In the genomic region with DNA sequence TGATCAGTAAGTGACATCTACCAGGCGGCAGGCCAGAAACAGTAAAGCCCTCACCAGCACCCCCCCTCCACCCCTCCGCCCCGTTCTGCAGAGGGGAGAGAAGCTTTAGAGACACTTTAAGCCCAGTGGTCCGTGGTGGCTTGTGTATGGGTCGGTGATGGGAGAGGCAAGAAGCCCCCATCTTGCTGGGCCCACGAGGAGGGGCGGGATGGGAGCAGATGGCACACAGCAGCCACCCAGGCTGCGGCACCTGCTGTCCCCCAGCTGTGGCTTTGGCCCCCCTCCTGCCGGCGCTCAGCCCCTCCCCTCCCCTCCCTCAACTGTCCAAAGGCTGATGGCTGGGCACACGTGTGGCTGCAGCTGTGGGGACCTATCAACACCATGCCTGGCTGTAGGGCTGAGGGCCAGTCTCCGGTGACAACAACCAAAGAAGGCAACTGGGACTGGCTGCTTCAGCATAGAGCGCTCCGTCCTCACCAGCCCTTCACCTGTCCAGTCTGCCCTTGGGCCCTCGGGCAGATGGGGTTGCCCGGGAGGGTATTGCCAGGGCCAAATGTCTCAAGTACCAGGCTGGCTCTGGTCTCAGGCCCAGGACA, we compare ENCODE assay signal across 14 mouse cellular contexts. TPM values are rescaled to one million over a fixed set of nuclear protein-coding genes. Genes with fewer than 3 reads are reported as not detected.
A peak's percentile ranks its signal among the peaks of the same experiment; 100 is the strongest.
DNase-seq lines count a peak whose midpoint lies in the region; ATAC-seq and TF ChIP-seq lines count a peak whose summit lies in the region.
"Had no signal": no experiment of that assay in that cellular context is flagged by ENCODE, and none has a peak within 500 bp of the region (broad histone marks: within the 10 kb centered on the region; RNA-seq: fewer than 3 reads in every experiment).

No protein-coding gene starts in this region.

- no peak for DNase-seq in midbrain, embryonic 10.5 days (ENCODE audit: low spot score)
- no peak for DNase-seq in midbrain, embryonic 14.5 days
- peak; percentile 93 for DNase-seq in gastrocnemius, adult 2 months
- DNase-seq in yolk sac, embryonic 10.5 days (ENCODE audit: low spot score), result no peak
- no peak for DNase-seq in right cerebral cortex, postnatal 25 days
- DNase-seq: kidney, postnatal 25 days; liver, embryonic 13.5 days; right cerebral cortex, postnatal 14 days; thymus, adult 18-20 months had no signal

- no peak overlapping the region for H3K4me2 ChIP-seq in midbrain, embryonic 14.5 days (ENCODE audit: low read length)
- no peak overlapping the region for H3K4me2 ChIP-seq in hindbrain, embryonic 15.5 days
- H3K4me2 ChIP-seq in neural tube, embryonic 14.5 days (ENCODE audit: low read depth, low read length), result no peak overlapping the region
- no peak overlapping the region for H3K4me2 ChIP-seq in intestine, embryonic 15.5 days (replicated peaks)
- H3K4me2 ChIP-seq: embryonic facial prominence, embryonic 12.5 days; liver, embryonic 13.5 days had no signal

- no peak for ATAC-seq in midbrain, embryonic 14.5 days (ENCODE audit: low FRiP score, low TSS enrichment)
- ATAC-seq in hindbrain, embryonic 15.5 days (ENCODE audit: low FRiP score, low read depth), result peak; percentile 51; the same call in 1 of the 2 replicates
- peak; percentile 34; the same call in 1 of the 2 replicates for ATAC-seq in neural tube, embryonic 14.5 days (ENCODE audit: low read depth)
- no peak for ATAC-seq in intestine, embryonic 15.5 days

- WGBS in midbrain, embryonic 10.5 days, result 87% methylated on average over 16 of the region's 16 CpGs
- 56% methylated on average over 16 of the region's 16 CpGs for WGBS in midbrain, embryonic 14.5 days
- 54% methylated on average over 16 of the region's 16 CpGs for WGBS in hindbrain, embryonic 15.5 days
- WGBS in neural tube, embryonic 14.5 days, result 57% methylated on average over 16 of the region's 16 CpGs
- 78% methylated on average over 16 of the region's 16 CpGs for WGBS in intestine, embryonic 15.5 days

- TF ChIP-seq CTCF in gastrocnemius, adult 2 months (IDR thresholded peaks at IDR 0.05), result no peak

- H3K27me3 ChIP-seq in midbrain, embryonic 10.5 days (ENCODE audit: low read depth, poor library complexity, severe bottlenecking), result no peaks in the 10 kb centered on the region
- no peaks in the 10 kb centered on the region for H3K27me3 ChIP-seq in midbrain, embryonic 14.5 days (ENCODE audit: control insufficient read depth, insufficient read depth, low read length)
- no peaks in the 10 kb centered on the region for H3K27me3 ChIP-seq in hindbrain, embryonic 15.5 days
- H3K27me3 ChIP-seq in neural tube, embryonic 14.5 days (ENCODE audit: control insufficient read depth, insufficient read depth, low read length), result no peaks in the 10 kb centered on the region
- H3K27me3 ChIP-seq in intestine, embryonic 15.5 days (replicated peaks), result no peaks in the 10 kb centered on the region
- H3K27me3 ChIP-seq: embryonic facial prominence, embryonic 12.5 days; liver, embryonic 13.5 days had no signal

- H3K9ac ChIP-seq in midbrain, embryonic 14.5 days (replicated peaks; ENCODE audit: low read length), result no peak overlapping the region; the same call in 1 of the 2 replicates
- H3K9ac ChIP-seq in hindbrain, embryonic 15.5 days, result no peak overlapping the region; the same call in 1 of the 2 replicates
- H3K9ac ChIP-seq in neural tube, embryonic 14.5 days (replicated peaks; ENCODE audit: low read depth, low read length), result no peak overlapping the region
- no peak overlapping the region for H3K9ac ChIP-seq in intestine, embryonic 15.5 days
- H3K9ac ChIP-seq: embryonic facial prominence, embryonic 12.5 days; liver, embryonic 13.5 days had no signal

- no peak overlapping the region for H3K4me3 ChIP-seq in midbrain, embryonic 10.5 days
- H3K4me3 ChIP-seq in midbrain, embryonic 14.5 days (replicated peaks; ENCODE audit: low read depth, low read length), result no peak overlapping the region
- no peak overlapping the region for H3K4me3 ChIP-seq in gastrocnemius, adult 2 months
- H3K4me3 ChIP-seq in hindbrain, embryonic 15.5 days, result no peak overlapping the region
- no peak overlapping the region for H3K4me3 ChIP-seq in neural tube, embryonic 14.5 days (ENCODE audit: low read depth, low read length)
- no peak overlapping the region for H3K4me3 ChIP-seq in intestine, embryonic 15.5 days (replicated peaks)
- H3K4me3 ChIP-seq: embryonic facial prominence, embryonic 12.5 days; liver, embryonic 13.5 days had no signal

- intact Hi-C loops in gastrocnemius, adult 2 months (cut with DNase I), result loop anchor here (1.0 kb wide), 1 partner anchor 14 kb away; no protein-coding TSS in a partner anchor

- no peaks in the 10 kb centered on the region for H3K9me3 ChIP-seq in midbrain, embryonic 10.5 days (replicated peaks)
- no peaks in the 10 kb centered on the region for H3K9me3 ChIP-seq in midbrain, embryonic 14.5 days (ENCODE audit: control insufficient read depth, low read length)
- H3K9me3 ChIP-seq in hindbrain, embryonic 15.5 days, result no peaks in the 10 kb centered on the region
- no peaks in the 10 kb centered on the region for H3K9me3 ChIP-seq in neural tube, embryonic 14.5 days (ENCODE audit: control insufficient read depth, low read length)
- H3K9me3 ChIP-seq in intestine, embryonic 15.5 days, result no peaks in the 10 kb centered on the region
- H3K9me3 ChIP-seq: embryonic facial prominence, embryonic 12.5 days; liver, embryonic 13.5 days had no signal

- H3K27ac ChIP-seq in midbrain, embryonic 10.5 days (replicated peaks), result peak overlapping the region; percentile 28; the same call in 1 of the 2 replicates
- H3K27ac ChIP-seq in midbrain, embryonic 14.5 days (replicated peaks; ENCODE audit: low read depth, low read length), result no peak overlapping the region
- H3K27ac ChIP-seq in gastrocnemius, adult 2 months, result peak overlapping the region; percentile 77
- H3K27ac ChIP-seq in hindbrain, embryonic 15.5 days (replicated peaks), result no peak overlapping the region
- H3K27ac ChIP-seq in neural tube, embryonic 14.5 days (ENCODE audit: low read depth, low read length), result no peak overlapping the region
- H3K27ac ChIP-seq in intestine, embryonic 15.5 days, result no peak overlapping the region
- H3K27ac ChIP-seq: embryonic facial prominence, embryonic 12.5 days; liver, embryonic 13.5 days had no signal

- peaks cover 3% of the 10 kb centered on the region; the same call in 1 of the 2 replicates for H3K36me3 ChIP-seq in midbrain, embryonic 10.5 days
- H3K36me3 ChIP-seq in midbrain, embryonic 14.5 days (ENCODE audit: control insufficient read depth, insufficient read depth, low read length), result peaks cover 35% of the 10 kb centered on the region
- H3K36me3 ChIP-seq in hindbrain, embryonic 15.5 days, result peaks cover 16% of the 10 kb centered on the region
- H3K36me3 ChIP-seq in neural tube, embryonic 14.5 days (ENCODE audit: control insufficient read depth, insufficient read depth, low read length), result peaks cover 21% of the 10 kb centered on the region; the same call in 1 of the 2 replicates
- H3K36me3 ChIP-seq in intestine, embryonic 15.5 days, result no peaks in the 10 kb centered on the region
- H3K36me3 ChIP-seq: embryonic facial prominence, embryonic 12.5 days had no signal

- H3K4me1 ChIP-seq in midbrain, embryonic 10.5 days, result peaks cover 38% of the 10 kb centered on the region
- 0 out of 2 replicates have a peak, but pooled peaks cover 6% of the 10 kb centered on the region for H3K4me1 ChIP-seq in midbrain, embryonic 14.5 days (ENCODE audit: control insufficient read depth, insufficient read depth, low read length)
- H3K4me1 ChIP-seq in hindbrain, embryonic 15.5 days (replicated peaks), result peaks cover 35% of the 10 kb centered on the region
- peaks cover 14% of the 10 kb centered on the region; the same call in 1 of the 2 replicates for H3K4me1 ChIP-seq in neural tube, embryonic 14.5 days (ENCODE audit: control insufficient read depth, insufficient read depth, low read length)
- peaks cover 35% of the 10 kb centered on the region for H3K4me1 ChIP-seq in intestine, embryonic 15.5 days (replicated peaks)

RNA-seq across cellular contexts. Expression of gene Pabpn1l, which starts 28.9 kb away (rescaled TPM):
- not detected in 2 replicates for polyA plus RNA-seq in midbrain, embryonic 10.5 days (2016; fragmentation: Nextera tagmentation; extraction: Ambion mirVana)
- polyA plus RNA-seq in midbrain, embryonic 14.5 days (2014; fragmentation: Nextera tagmentation; extraction: Ambion mirVana), result not detected in 2 replicates
- not detected for total RNA-seq in gastrocnemius, adult 2 months (2021)
- polyA plus RNA-seq in hindbrain, embryonic 15.5 days (2015; fragmentation: Nextera tagmentation; extraction: Ambion mirVana), result not detected in 2 replicates
- polyA plus RNA-seq in neural tube, embryonic 14.5 days (2014; fragmentation: Nextera tagmentation; extraction: Ambion mirVana), result not detected in 2 replicates
- not detected in 2 replicates for polyA plus RNA-seq in intestine, embryonic 15.5 days (2015; fragmentation: Nextera tagmentation; extraction: Ambion mirVana)
- total RNA-seq: granulocyte monocyte progenitor cell, adult 5-6 weeks had no signal
- polyA plus RNA-seq: embryonic facial prominence, embryonic 12.5 days; liver, embryonic 13.5 days had no signal

RNA-seq across cellular contexts. Expression of gene Trappc2l, which starts 40.0 kb away (rescaled TPM):
- 51.0 and 61.2 TPM in 2 replicates for polyA plus RNA-seq in midbrain, embryonic 10.5 days (2016; fragmentation: Nextera tagmentation; extraction: Ambion mirVana)
- 107 and 158 TPM in 2 replicates for polyA plus RNA-seq in midbrain, embryonic 14.5 days (2014; fragmentation: Nextera tagmentation; extraction: Ambion mirVana)
- total RNA-seq in gastrocnemius, adult 2 months (2021), result 10 to 100 TPM; 39.3 to 45.5 TPM
- 109 and 112 TPM in 2 replicates for polyA plus RNA-seq in hindbrain, embryonic 15.5 days (2015; fragmentation: Nextera tagmentation; extraction: Ambion mirVana)
- polyA plus RNA-seq in neural tube, embryonic 14.5 days (2014; fragmentation: Nextera tagmentation; extraction: Ambion mirVana), result 119 and 150 TPM in 2 replicates
- 58.0 and 76.0 TPM in 2 replicates for polyA plus RNA-seq in intestine, embryonic 15.5 days (2015; fragmentation: Nextera tagmentation; extraction: Ambion mirVana)

RNA-seq across cellular contexts. Expression of gene Galns, which starts 40.2 kb away (rescaled TPM):
- polyA plus RNA-seq in midbrain, embryonic 10.5 days (2016; fragmentation: Nextera tagmentation; extraction: Ambion mirVana), result 6.6 and 7.7 TPM in 2 replicates
- 5.5 and 6.3 TPM in 2 replicates for polyA plus RNA-seq in midbrain, embryonic 14.5 days (2014; fragmentation: Nextera tagmentation; extraction: Ambion mirVana)
- 1 to 10 TPM; 1.0 to 1.1 TPM for total RNA-seq in gastrocnemius, adult 2 months (2021)
- 6.8 and 8.1 TPM in 2 replicates for polyA plus RNA-seq in hindbrain, embryonic 15.5 days (2015; fragmentation: Nextera tagmentation; extraction: Ambion mirVana)
- polyA plus RNA-seq in neural tube, embryonic 14.5 days (2014; fragmentation: Nextera tagmentation; extraction: Ambion mirVana), result 6.9 and 7.1 TPM in 2 replicates
- polyA plus RNA-seq in intestine, embryonic 15.5 days (2015; fragmentation: Nextera tagmentation; extraction: Ambion mirVana), result 17.1 and 18.8 TPM in 2 replicates

RNA-seq across cellular contexts. Expression of gene Cbfa2t3, which starts 47.5 kb away (rescaled TPM):
- polyA plus RNA-seq in midbrain, embryonic 10.5 days (2016; fragmentation: Nextera tagmentation; extraction: Ambion mirVana), result 1.9 and 3.4 TPM in 2 replicates
- 25.2 and 28.7 TPM in 2 replicates for polyA plus RNA-seq in midbrain, embryonic 14.5 days (2014; fragmentation: Nextera tagmentation; extraction: Ambion mirVana)
- 10 to 100 TPM; 18.8 to 23.4 TPM for total RNA-seq in gastrocnemius, adult 2 months (2021)
- polyA plus RNA-seq in hindbrain, embryonic 15.5 days (2015; fragmentation: Nextera tagmentation; extraction: Ambion mirVana), result 19.1 and 21.2 TPM in 2 replicates
- polyA plus RNA-seq in neural tube, embryonic 14.5 days (2014; fragmentation: Nextera tagmentation; extraction: Ambion mirVana), result 23.5 and 23.9 TPM in 2 replicates
- polyA plus RNA-seq in intestine, embryonic 15.5 days (2015; fragmentation: Nextera tagmentation; extraction: Ambion mirVana), result 4.6 and 4.7 TPM in 2 replicates

Comparison
In these comparisons a context has a peak if more than half of its experiments do, and no peak if none do; other contexts are left out.
1. H3K27ac ChIP-seq: peak in midbrain, embryonic 10.5 days (single experiment) and gastrocnemius, adult 2 months (single experiment); none in midbrain, embryonic 14.5 days (single experiment), hindbrain, embryonic 15.5 days (single experiment), neural tube, embryonic 14.5 days (single experiment) and intestine, embryonic 15.5 days (single experiment).
2. ATAC-seq: peak in hindbrain, embryonic 15.5 days (single experiment) and neural tube, embryonic 14.5 days (single experiment); none in midbrain, embryonic 14.5 days (single experiment) and intestine, embryonic 15.5 days (single experiment).